Mouse (Mus musculus) liver, adult 2 months (tissue): ENCODE measurements at regions not wholly inside any gene's neighbourhood (a gene's known extent, or its start where the extent isn't known, plus 50 kb on each side); places are given as distances from the start of the nearest gene placed in this dataset.

Experiments used
- DNase-seq: peaks from one replicate; pipeline ENCODE4 v3.0.0-alpha.2; 2011; ENCODE audit warnings: low read depth, low spot score; ENCODE audit errors: extremely low read depth
- H3K27ac ChIP-seq: fragments of 200-500 bp; replicated peaks from 2 replicates; pipeline ENCODE4 v1.5.1; 2012; ENCODE audit warnings: low read depth, mild to moderate bottlenecking, control low read depth, inconsistent platforms, low read length; ENCODE audit not compliant: insufficient read depth
- H3K27me3 ChIP-seq: fragments of 200-500 bp; 2 replicates; pipeline ENCODE4 v1.6.1; 2012; ENCODE audit warnings: mild to moderate bottlenecking, moderate library complexity, low read length, inconsistent platforms; ENCODE audit not compliant: control insufficient read depth, insufficient read depth
- H3K36me3 ChIP-seq: fragments of 200-500 bp; 2 replicates; pipeline ENCODE4 v1.6.1; 2012; ENCODE audit warnings: low read length, inconsistent platforms; ENCODE audit not compliant: control insufficient read depth, insufficient read depth
- H3K4me1 ChIP-seq: fragments of 200-500 bp; 2 replicates; pipeline ENCODE4 v1.6.1; 2011; ENCODE audit warnings: low read length; ENCODE audit not compliant: control insufficient read depth, insufficient read depth
- H3K4me3 ChIP-seq: fragments of 200-500 bp; 2 replicates; pipeline ENCODE4 v1.5.1; 2011; ENCODE audit warnings: low read depth, mild to moderate bottlenecking, control low read depth, low read length, moderate library complexity; ENCODE audit not compliant: insufficient read depth
- H3K79me2 ChIP-seq: fragments of 200-500 bp; 2 replicates; pipeline ENCODE4 v1.6.1; 2012; ENCODE audit warnings: inconsistent platforms, mild to moderate bottlenecking, low read length, moderate library complexity; ENCODE audit not compliant: control insufficient read depth, insufficient read depth
- H3K9ac ChIP-seq: fragments of 200-500 bp; 2 replicates; pipeline ENCODE4 v1.6.1; 2012; ENCODE audit warnings: low read depth, mild to moderate bottlenecking, control low read depth, inconsistent platforms, low read length
- CTCF ChIP-seq: fragments of 200-500 bp; IDR thresholded peaks from 2 replicates; pipeline ENCODE4 v1.5.1; 2011; ENCODE audit warnings: low read depth, low read length, control low read depth
- POLR2A ChIP-seq: fragments of 200-500 bp; IDR thresholded peaks from 2 replicates; pipeline ENCODE4 v1.6.1; 2011; ENCODE audit warnings: low read length, control low read depth; ENCODE audit not compliant: insufficient read depth; ENCODE audit errors: extremely low read depth
- WGBS: fragments of 180-500 bp; shearing (Covaris S2); methylation state at CpG from one replicate; pipeline ENCODE4 v1.1.7; 2018; 5-methylcytosine and 5-hydroxymethylcytosine counted together

DNA sequence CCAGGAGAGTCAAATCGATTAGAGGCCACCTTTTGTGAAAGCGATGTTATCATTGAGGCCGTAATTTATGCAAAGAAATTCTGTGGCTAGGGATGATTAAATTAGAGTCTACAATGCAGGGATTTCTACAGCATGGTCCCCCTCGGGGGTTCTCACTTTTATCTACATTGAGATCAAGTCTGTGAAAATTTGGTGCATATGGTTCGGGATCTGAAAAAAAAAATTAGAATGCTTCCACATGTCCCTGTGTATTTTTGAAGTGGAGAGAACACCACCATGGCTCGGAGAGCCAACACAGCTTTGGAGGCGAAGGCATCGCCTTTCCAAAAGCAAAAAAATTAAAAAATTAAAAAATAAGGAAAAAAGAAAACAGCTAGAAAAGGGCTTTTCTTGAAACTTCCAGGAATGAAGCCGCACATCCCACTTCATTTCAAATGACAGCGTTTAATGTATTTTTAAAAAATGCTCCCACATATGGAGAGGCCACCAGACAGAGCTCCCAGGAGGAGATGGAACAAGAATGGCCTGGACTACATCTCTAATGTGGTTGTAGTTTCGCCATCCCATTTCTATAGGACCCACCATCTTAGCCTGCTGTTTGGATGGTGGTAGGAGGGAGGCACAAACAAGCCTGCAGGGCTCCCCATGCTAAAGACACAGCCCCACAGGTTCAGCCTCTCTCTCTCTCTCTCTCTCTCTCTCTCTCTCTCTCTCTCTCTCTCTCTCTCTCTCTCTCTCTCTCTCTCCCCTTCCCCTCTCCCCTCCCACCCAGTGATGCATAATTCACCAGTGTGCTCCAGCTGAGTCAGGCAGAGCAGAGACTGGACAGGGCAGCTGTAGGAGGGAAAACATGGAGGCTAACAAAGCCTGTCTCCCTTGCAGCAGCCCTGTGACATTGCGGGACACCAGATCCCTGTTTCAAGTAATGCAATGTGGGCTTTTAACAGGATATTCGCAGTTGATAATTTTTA, 203.4 kb downstream of the Sox11 start:
- Histone ChIP-seq H3K9ac (no peak overlapping the region), H3K36me3 (no peaks in the 10 kb centered on the region), H3K4me1 (no peaks in the 10 kb centered on the region), H3K4me3 (no peak overlapping the region), H3K79me2 (no peaks in the 10 kb centered on the region), H3K27ac (no peak overlapping the region), H3K27me3 (no peaks in the 10 kb centered on the region)
- no peak for DNase-seq
- 84% methylated on average over 13 of the region's 13 CpGs for WGBS
- TF ChIP-seq CTCF (no peak), POLR2A (no peak)

DNA sequence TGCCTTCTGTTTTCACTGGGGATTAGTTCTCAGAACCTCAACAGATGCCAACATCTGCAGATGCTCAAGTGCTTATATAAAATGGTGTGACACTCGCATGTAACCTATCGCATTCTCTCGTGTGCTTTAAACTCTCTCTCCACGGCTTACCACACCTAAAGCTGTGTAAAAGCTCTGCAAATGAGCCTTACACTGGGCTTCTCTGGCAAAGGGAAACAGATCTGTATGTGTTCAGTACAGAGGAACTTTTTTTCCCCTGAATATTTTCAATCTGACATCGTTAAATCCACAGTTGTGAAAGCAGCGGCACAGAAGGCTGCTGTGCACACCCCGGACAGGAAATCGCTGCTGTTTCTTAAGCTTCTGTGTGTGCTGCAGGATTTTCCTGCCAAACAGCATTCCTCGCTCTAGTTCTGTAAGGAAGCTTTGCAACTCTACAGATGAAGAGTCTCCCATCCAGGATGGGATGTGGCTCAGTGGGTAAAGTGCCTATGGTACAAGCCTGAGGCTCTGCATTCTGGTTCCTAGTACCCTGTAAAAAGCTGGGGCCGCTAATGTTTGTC, 206.3 kb downstream of the Sox11 start:
- DNase-seq = no peak
- no peak overlapping the region for H3K27ac ChIP-seq
- no peak overlapping the region for H3K9ac ChIP-seq
- no peaks in the 10 kb centered on the region for H3K27me3 ChIP-seq
- no peaks in the 10 kb centered on the region for H3K79me2 ChIP-seq
- no peaks in the 10 kb centered on the region for H3K4me1 ChIP-seq
- WGBS = 57% methylated on average over 10 of the region's 10 CpGs
- H3K36me3 ChIP-seq = no peaks in the 10 kb centered on the region
- H3K4me3 ChIP-seq = no peak overlapping the region
- TF ChIP-seq CTCF (no peak), POLR2A (no peak)

DNA sequence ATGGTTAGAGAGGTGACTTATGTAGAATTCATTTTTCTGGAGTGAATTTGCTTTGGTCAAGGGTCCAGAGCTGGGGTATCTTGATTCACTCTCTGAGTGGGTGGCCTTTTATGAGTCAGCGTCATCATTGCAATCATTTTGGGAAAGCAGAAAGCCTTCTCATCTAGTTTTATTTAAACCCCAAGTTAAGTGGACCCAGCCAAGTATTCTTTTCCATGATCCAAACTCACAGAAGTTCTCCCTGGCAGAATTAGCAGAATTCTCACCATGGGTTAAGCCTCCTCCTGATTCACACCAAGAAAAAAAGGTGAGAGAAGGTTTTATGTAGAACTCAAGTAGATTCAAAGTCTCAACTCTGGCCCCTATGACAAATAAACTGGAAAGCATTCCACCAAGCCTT, 211.8 kb downstream of the Sox11 start:
- Histone ChIP-seq H3K36me3 (no peaks in the 10 kb centered on the region), H3K4me3 (no peak overlapping the region), H3K79me2 (no peaks in the 10 kb centered on the region), H3K27ac (no peak overlapping the region), H3K4me1 (no peaks in the 10 kb centered on the region), H3K9ac (no peak overlapping the region), H3K27me3 (no peaks in the 10 kb centered on the region)
- DNase-seq = no peak
- WGBS = 91% methylated on average over 1 of the region's 1 CpGs
- TF ChIP-seq CTCF (no peak), POLR2A (no peak)

- no peak for DNase-seq
- 20% methylated on average over 10 of the region's 10 CpGs for WGBS
- H3K79me2 ChIP-seq = no peaks in the 10 kb centered on the region
- no peak overlapping the region for H3K4me3 ChIP-seq
- no peaks in the 10 kb centered on the region for H3K4me1 ChIP-seq
- no peak overlapping the region for H3K9ac ChIP-seq
- no peaks in the 10 kb centered on the region for H3K27me3 ChIP-seq
- TF ChIP-seq CTCF = no peak
- TF ChIP-seq POLR2A = no peak
- H3K27ac ChIP-seq = no peak overlapping the region
- no peaks in the 10 kb centered on the region for H3K36me3 ChIP-seq
Measured at GRCm38 (mm10) chr12:27127054-27127605, 215.2 kb downstream of the Sox11 start.

- H3K9ac ChIP-seq = no peak overlapping the region
- H3K27me3 ChIP-seq = no peaks in the 10 kb centered on the region
- 83% methylated on average over 6 of the region's 6 CpGs for WGBS
- H3K4me1 ChIP-seq = no peaks in the 10 kb centered on the region
- no peaks in the 10 kb centered on the region for H3K79me2 ChIP-seq
- TF ChIP-seq POLR2A (no peak), CTCF (no peak)
- no peak overlapping the region for H3K4me3 ChIP-seq
- no peak overlapping the region for H3K27ac ChIP-seq
- H3K36me3 ChIP-seq = no peaks in the 10 kb centered on the region
- DNase-seq = no peak
Measured at GRCm38 (mm10) chr12:27118581-27118980, 223.8 kb downstream of the Sox11 start.
